ENCODE assay signal across 9 mouse cellular contexts in genomic region chr8:105573427-105573826, GRCm38 (mm10). TPM values are rescaled to one million over a fixed set of nuclear protein-coding genes. Genes with fewer than 3 reads are reported as not detected.
A peak's percentile ranks its signal among the peaks of the same experiment; 100 is the strongest.
DNase-seq lines count a peak whose midpoint lies in the region; ATAC-seq lines count a peak whose summit lies in the region.
"Had no signal": no experiment of that assay in that cellular context is flagged by ENCODE, and none has a peak within 500 bp of the region (broad histone marks: within the 10 kb centered on the region; RNA-seq: fewer than 3 reads in every experiment).

No protein-coding gene starts in this region.

- no peak overlapping the region for H3K27ac ChIP-seq in hindbrain, embryonic 14.5 days
- no peak overlapping the region for H3K27ac ChIP-seq in hindbrain, embryonic 10.5 days
- H3K27ac ChIP-seq in forebrain, embryonic 16.5 days (ENCODE audit: low read length): no peak overlapping the region
- H3K27ac ChIP-seq in liver, embryonic 11.5 days (ENCODE audit: low read depth, low read length): no peak overlapping the region
- H3K27ac ChIP-seq: embryonic facial prominence, embryonic 12.5 days had no signal

- H3K4me1 ChIP-seq in hindbrain, embryonic 14.5 days (replicated peaks; ENCODE audit: control insufficient read depth, insufficient read depth, low read length): no peaks in the 10 kb centered on the region
- no peaks in the 10 kb centered on the region for H3K4me1 ChIP-seq in hindbrain, embryonic 10.5 days (replicated peaks)
- H3K4me1 ChIP-seq in forebrain, embryonic 16.5 days (replicated peaks; ENCODE audit: control insufficient read depth, insufficient read depth, low read length): 0 out of 2 replicates have a peak, but pooled peaks cover 2% of the 10 kb centered on the region
- H3K4me1 ChIP-seq in liver, embryonic 11.5 days (replicated peaks; ENCODE audit: control insufficient read depth, insufficient read depth, low read length): no peaks in the 10 kb centered on the region
- H3K4me1 ChIP-seq: embryonic facial prominence, embryonic 12.5 days had no signal

- H3K36me3 ChIP-seq in hindbrain, embryonic 14.5 days (replicated peaks; ENCODE audit: control insufficient read depth, insufficient read depth): no peaks in the 10 kb centered on the region
- no peaks in the 10 kb centered on the region for H3K36me3 ChIP-seq in hindbrain, embryonic 10.5 days
- no peaks in the 10 kb centered on the region for H3K36me3 ChIP-seq in forebrain, embryonic 16.5 days (ENCODE audit: control insufficient read depth, insufficient read depth)
- no peaks in the 10 kb centered on the region for H3K36me3 ChIP-seq in liver, embryonic 11.5 days (ENCODE audit: control insufficient read depth, insufficient read depth, low read length)
- H3K36me3 ChIP-seq: embryonic facial prominence, embryonic 12.5 days had no signal

- H3K9me3 ChIP-seq in hindbrain, embryonic 14.5 days (ENCODE audit: control insufficient read depth, low read length): no peaks in the 10 kb centered on the region
- no peaks in the 10 kb centered on the region for H3K9me3 ChIP-seq in hindbrain, embryonic 10.5 days
- no peaks in the 10 kb centered on the region for H3K9me3 ChIP-seq in forebrain, embryonic 16.5 days (ENCODE audit: control insufficient read depth, low read length)
- H3K9me3 ChIP-seq in liver, embryonic 11.5 days (ENCODE audit: control insufficient read depth, low read length): no peaks in the 10 kb centered on the region
- H3K9me3 ChIP-seq: embryonic facial prominence, embryonic 12.5 days had no signal

- no peak overlapping the region for H3K4me3 ChIP-seq in hindbrain, embryonic 14.5 days (replicated peaks; ENCODE audit: low read length)
- no peak overlapping the region for H3K4me3 ChIP-seq in hindbrain, embryonic 10.5 days
- no peak overlapping the region for H3K4me3 ChIP-seq in forebrain, embryonic 16.5 days (replicated peaks; ENCODE audit: low read length)
- H3K4me3 ChIP-seq in liver, embryonic 11.5 days (ENCODE audit: low read depth, low read length): no peak overlapping the region
- H3K4me3 ChIP-seq: embryonic facial prominence, embryonic 12.5 days had no signal

- no peak overlapping the region for H3K4me2 ChIP-seq in hindbrain, embryonic 14.5 days (replicated peaks)
- H3K4me2 ChIP-seq in forebrain, embryonic 16.5 days (ENCODE audit: low read length): no peak overlapping the region
- no peak overlapping the region for H3K4me2 ChIP-seq in liver, embryonic 11.5 days
- H3K4me2 ChIP-seq: embryonic facial prominence, embryonic 12.5 days had no signal

- H3K9ac ChIP-seq in hindbrain, embryonic 14.5 days: no peak overlapping the region
- no peak overlapping the region for H3K9ac ChIP-seq in forebrain, embryonic 16.5 days (replicated peaks; ENCODE audit: low read depth, low read length)
- no peak overlapping the region for H3K9ac ChIP-seq in liver, embryonic 11.5 days (ENCODE audit: low read depth, low read length)
- H3K9ac ChIP-seq: embryonic facial prominence, embryonic 12.5 days had no signal

- no peak for ATAC-seq in hindbrain, embryonic 14.5 days (ENCODE audit: low FRiP score)
- ATAC-seq in forebrain, embryonic 16.5 days: no peak
- no peak for ATAC-seq in liver, embryonic 11.5 days (replicated peaks; ENCODE audit: low FRiP score)

- H3K27me3 ChIP-seq in hindbrain, embryonic 14.5 days (ENCODE audit: control insufficient read depth, insufficient read depth, low read length): no peaks in the 10 kb centered on the region
- no peaks in the 10 kb centered on the region for H3K27me3 ChIP-seq in hindbrain, embryonic 10.5 days (ENCODE audit: insufficient read depth, poor library complexity, severe bottlenecking)
- H3K27me3 ChIP-seq in forebrain, embryonic 16.5 days (replicated peaks; ENCODE audit: control insufficient read depth, insufficient read depth, low read length): no peaks in the 10 kb centered on the region
- no peaks in the 10 kb centered on the region for H3K27me3 ChIP-seq in liver, embryonic 11.5 days (replicated peaks; ENCODE audit: control insufficient read depth, insufficient read depth, low read length)
- H3K27me3 ChIP-seq: embryonic facial prominence, embryonic 12.5 days had no signal

- peak; percentile 48 for DNase-seq in hindbrain, embryonic 14.5 days (ENCODE audit: low spot score)
- DNase-seq in hindbrain, embryonic 10.5 days (ENCODE audit: low spot score): no peak
- peak; percentile 88 for DNase-seq in 416B (ENCODE audit: low read depth)
- DNase-seq in Muller cell, postnatal 12 days (ENCODE audit: inconsistent ontology term): peak; percentile 82
- DNase-seq in kidney, postnatal 4 days: peak; percentile 64 to 75
- DNase-seq in thymus, postnatal 14 days: no peak
- DNase-seq in liver, embryonic 11.5 days (ENCODE audit: low spot score): no peak

RNA-seq across cellular contexts. Expression of gene Atp6v0d1, which starts 7.6 kb away (rescaled TPM):
- polyA plus RNA-seq in hindbrain, embryonic 14.5 days (2014; fragmentation: Nextera tagmentation; extraction: Ambion mirVana): 231 and 245 TPM in 2 replicates
- polyA plus RNA-seq in hindbrain, embryonic 10.5 days (2016; fragmentation: Nextera tagmentation; extraction: Ambion mirVana): 90.8 and 119 TPM in 2 replicates
- polyA plus RNA-seq in forebrain, embryonic 16.5 days (2015; fragmentation: Nextera tagmentation; extraction: Ambion mirVana): 193 and 203 TPM in 2 replicates
- polyA plus RNA-seq in liver, embryonic 11.5 days (2014; fragmentation: Nextera tagmentation; extraction: Ambion mirVana): 74.2 and 76.3 TPM in 2 replicates

RNA-seq across cellular contexts. Expression of gene Ripor1, which starts 31.6 kb away (rescaled TPM):
- polyA plus RNA-seq in hindbrain, embryonic 14.5 days (2014; fragmentation: Nextera tagmentation; extraction: Ambion mirVana): 30.6 and 32.6 TPM in 2 replicates
- 17.7 and 23.7 TPM in 2 replicates for polyA plus RNA-seq in hindbrain, embryonic 10.5 days (2016; fragmentation: Nextera tagmentation; extraction: Ambion mirVana)
- polyA plus RNA-seq in forebrain, embryonic 16.5 days (2015; fragmentation: Nextera tagmentation; extraction: Ambion mirVana): 31.6 and 33.4 TPM in 2 replicates
- polyA plus RNA-seq in liver, embryonic 11.5 days (2014; fragmentation: Nextera tagmentation; extraction: Ambion mirVana): 31.4 and 33.0 TPM in 2 replicates

RNA-seq across cellular contexts. Expression of gene Hsd11b2, which starts 54.9 kb away (rescaled TPM):
- 6.1 and 7.0 TPM in 2 replicates for polyA plus RNA-seq in hindbrain, embryonic 14.5 days (2014; fragmentation: Nextera tagmentation; extraction: Ambion mirVana)
- polyA plus RNA-seq in hindbrain, embryonic 10.5 days (2016; fragmentation: Nextera tagmentation; extraction: Ambion mirVana): 24.1 and 36.7 TPM in 2 replicates
- polyA plus RNA-seq in forebrain, embryonic 16.5 days (2015; fragmentation: Nextera tagmentation; extraction: Ambion mirVana): 0.35 and 0.48 TPM in 2 replicates
- 13.8 and 16.4 TPM in 2 replicates for polyA plus RNA-seq in liver, embryonic 11.5 days (2014; fragmentation: Nextera tagmentation; extraction: Ambion mirVana)

Comparison
In these comparisons a context has a peak if more than half of its experiments do, and no peak if none do; other contexts are left out.
1. DNase-seq: peak in hindbrain, embryonic 14.5 days (single experiment), 416B (single experiment), Muller cell, postnatal 12 days (single experiment) and kidney, postnatal 4 days (2 of 2); none in hindbrain, embryonic 10.5 days (single experiment), thymus, postnatal 14 days (single experiment) and liver, embryonic 11.5 days (single experiment).